Mouse (Mus musculus) kidney, embryonic 16.5 days (tissue): ENCODE results near the gene Tgfbr3. TPM values are rescaled to one million over a fixed set of nuclear protein-coding genes. Genes with fewer than 3 reads are reported as not detected.
A peak's percentile ranks its signal among the peaks of the same experiment; 100 is the strongest.

Experiments used
- ATAC-seq: fragments of 200-750 bp; cut with Nextera tagmentation; 2 replicates; pipeline ENCODE4 v1.8.0; 2017; ENCODE audit warnings: moderate TSS enrichment; ENCODE audit not compliant: low FRiP score, low TSS enrichment
- H3K27ac ChIP-seq: fragments of 300-500 bp; sonication (generic); 2 replicates; pipeline ENCODE4 v1.5.1; 2014; ENCODE audit warnings: low read length
- H3K27me3 ChIP-seq: fragments of 300-500 bp; sonication (generic); 2 replicates; pipeline ENCODE4 v1.6.1; 2014; ENCODE audit warnings: low read length, control low read depth, mixed read lengths; ENCODE audit not compliant: insufficient read depth
- H3K36me3 ChIP-seq: fragments of 300-500 bp; sonication (generic); 2 replicates; pipeline ENCODE4 v1.6.1; 2014; ENCODE audit warnings: low read length, control low read depth, mixed read lengths; ENCODE audit not compliant: insufficient read depth
- H3K4me1 ChIP-seq: fragments of 300-500 bp; sonication (generic); 2 replicates; pipeline ENCODE4 v1.6.1; 2014; ENCODE audit warnings: low read length, control low read depth, mixed read lengths; ENCODE audit not compliant: insufficient read depth
- H3K4me2 ChIP-seq: fragments of 300-500 bp; sonication (generic); replicated peaks from 2 replicates; pipeline ENCODE4 v1.6.1; 2014; ENCODE audit warnings: low read depth, low read length
- H3K4me3 ChIP-seq: fragments of 300-500 bp; sonication (generic); 2 replicates; pipeline ENCODE4 v1.5.1; 2014; ENCODE audit warnings: mild to moderate bottlenecking, low read length
- H3K9ac ChIP-seq: fragments of 300-500 bp; sonication (generic); replicated peaks from 2 replicates; pipeline ENCODE4 v1.6.1; 2014; ENCODE audit warnings: low read length
- H3K9me3 ChIP-seq: fragments of 300-500 bp; sonication (generic); 2 replicates; pipeline ENCODE4 v1.6.1; 2016; ENCODE audit warnings: low read length, control low read depth
- WGBS: fragments of 180-500 bp; shearing (Covaris S2); extraction: QIAGEN DNeasy Blood & Tissue Kit; methylation state at CpG from one replicate; pipeline ENCODE4 v1.1.7; 2014; 5-methylcytosine and 5-hydroxymethylcytosine counted together
- polyA plus RNA-seq: library from polyadenylated mRNA; unstranded; fragments of >200 nt; fragmentation: Nextera tagmentation; extraction: Ambion mirVana; gene quantifications from 2 replicates; pipeline ENCODE4 v1.2.1, GENCODE M21; 2015

Tgfbr3 gene
- 17.3 and 18.6 TPM in 2 replicates for polyA plus RNA-seq

- Histone ChIP-seq H3K4me2 (peak within 1 kb of the TSS; percentile 94), H3K27me3 (no peaks in the 10 kb centered on the region; the same call in 1 of the 2 replicates), H3K27ac (peak within 1 kb of the TSS; percentile 92), H3K36me3 (no peaks in the 10 kb centered on the region), H3K9me3 (no peaks in the 10 kb centered on the region), H3K4me3 (peak within 1 kb of the TSS; percentile 83), H3K4me1 (peaks cover 12% of the 10 kb centered on the region; the same call in 1 of the 2 replicates), H3K9ac (peak within 1 kb of the TSS; percentile 90)
- WGBS: under 1% methylated on average over 51 of the region's 54 CpGs
- peak; percentile 97 for ATAC-seq
Measured at GRCm38 (mm10) chr5:107289234-107289764, at the start of gene Tgfbr3. Gene Tgfbr3, minus strand, starts transcription at chr5:107289629.

- Histone ChIP-seq H3K27me3 (no peaks in the 10 kb centered on the region), H3K4me1 (no peaks in the 10 kb centered on the region), H3K27ac (no peak within 1 kb of the TSS), H3K9me3 (no peaks in the 10 kb centered on the region), H3K4me2 (no peak within 1 kb of the TSS), H3K4me3 (no peak within 1 kb of the TSS), H3K9ac (no peak within 1 kb of the TSS), H3K36me3 (no peaks in the 10 kb centered on the region)
- no peak for ATAC-seq
- WGBS: 90% methylated on average over 30 of the region's 30 CpGs
Measured at GRCm38 (mm10) chr5:107330916-107331421, 41.5 kb upstream of the Tgfbr3 start, which contains the start of gene Brdt. Gene Brdt, plus strand, starts transcription at chr5:107331159.

GRCm38 (mm10) chr5:107320703-107321102 is 31.3 kb upstream of the Tgfbr3 start:
- Histone ChIP-seq H3K4me2 (no peak overlapping the region), H3K9ac (no peak overlapping the region), H3K9me3 (peaks cover 3% of the 10 kb centered on the region), H3K4me1 (no peaks in the 10 kb centered on the region), H3K4me3 (no peak overlapping the region), H3K27me3 (no peaks in the 10 kb centered on the region), H3K36me3 (no peaks in the 10 kb centered on the region), H3K27ac (no peak overlapping the region)
- no peak for ATAC-seq
- 8% methylated on average over 1 of the region's 1 CpGs for WGBS

GRCm38 (mm10) chr5:107317141-107317540 is 27.7 kb upstream of the Tgfbr3 start:
- peaks cover 3% of the 10 kb centered on the region for H3K9me3 ChIP-seq
- no peak overlapping the region for H3K4me3 ChIP-seq
- WGBS: 93% methylated on average over 7 of the region's 7 CpGs
- no peak overlapping the region for H3K9ac ChIP-seq
- H3K4me2 ChIP-seq: no peak overlapping the region
- H3K27ac ChIP-seq: no peak overlapping the region
- H3K4me1 ChIP-seq: no peaks in the 10 kb centered on the region
- H3K27me3 ChIP-seq: no peaks in the 10 kb centered on the region
- H3K36me3 ChIP-seq: no peaks in the 10 kb centered on the region
- no peak for ATAC-seq

- Histone ChIP-seq H3K9me3 (no peaks in the 10 kb centered on the region), H3K4me1 (peaks cover 8% of the 10 kb centered on the region), H3K36me3 (no peaks in the 10 kb centered on the region), H3K27me3 (no peaks in the 10 kb centered on the region), H3K4me2 (no peak overlapping the region), H3K27ac (no peak overlapping the region), H3K4me3 (no peak overlapping the region), H3K9ac (no peak overlapping the region)
- ATAC-seq: no peak
- 74% methylated on average over 4 of the region's 4 CpGs for WGBS
Measured at GRCm38 (mm10) chr5:107307432-107307831, 18.0 kb upstream of the Tgfbr3 start.

GRCm38 (mm10) chr5:107304117-107304825 is 14.8 kb upstream of the Tgfbr3 start:
- Histone ChIP-seq H3K4me1 (peaks cover 8% of the 10 kb centered on the region), H3K9me3 (no peaks in the 10 kb centered on the region), H3K36me3 (no peaks in the 10 kb centered on the region), H3K4me2 (no peak overlapping the region), H3K9ac (no peak overlapping the region), H3K4me3 (no peak overlapping the region), H3K27ac (no peak overlapping the region), H3K27me3 (no peaks in the 10 kb centered on the region)
- ATAC-seq: no peak
- WGBS: 52% methylated on average over 13 of the region's 13 CpGs

- H3K27me3 ChIP-seq: no peaks in the 10 kb centered on the region
- 31% methylated on average over 11 of the region's 11 CpGs for WGBS
- H3K27ac ChIP-seq: no peak overlapping the region
- H3K4me3 ChIP-seq: no peak overlapping the region
- peaks cover 8% of the 10 kb centered on the region for H3K4me1 ChIP-seq
- no peaks in the 10 kb centered on the region for H3K9me3 ChIP-seq
- H3K4me2 ChIP-seq: peak overlapping the region; percentile 10; the same call in 1 of the 2 replicates
- ATAC-seq: peak; percentile 84; the same call in 1 of the 2 replicates
- no peaks in the 10 kb centered on the region for H3K36me3 ChIP-seq
- H3K9ac ChIP-seq: no peak overlapping the region
Measured at GRCm38 (mm10) chr5:107303350-107303861, 14.0 kb upstream of the Tgfbr3 start.

GRCm38 (mm10) chr5:107298854-107299253 is 9.4 kb upstream of the Tgfbr3 start:
- Histone ChIP-seq H3K4me2 (no peak overlapping the region), H3K9ac (no peak overlapping the region), H3K9me3 (no peaks in the 10 kb centered on the region), H3K27ac (no peak overlapping the region), H3K27me3 (no peaks in the 10 kb centered on the region), H3K4me1 (peaks cover 17% of the 10 kb centered on the region), H3K4me3 (no peak overlapping the region), H3K36me3 (no peaks in the 10 kb centered on the region)
- no peak for ATAC-seq
- 78% methylated on average over 11 of the region's 11 CpGs for WGBS

- H3K4me1 ChIP-seq: peaks cover 9% of the 10 kb centered on the region; the same call in 1 of the 2 replicates
- H3K4me2 ChIP-seq: no peak overlapping the region
- no peaks in the 10 kb centered on the region for H3K36me3 ChIP-seq
- no peak overlapping the region for H3K27ac ChIP-seq
- no peak for ATAC-seq
- no peaks in the 10 kb centered on the region for H3K9me3 ChIP-seq
- H3K9ac ChIP-seq: no peak overlapping the region
- H3K4me3 ChIP-seq: no peak overlapping the region
- H3K27me3 ChIP-seq: no peaks in the 10 kb centered on the region; the same call in 1 of the 2 replicates
- WGBS: 35% methylated on average over 9 of the region's 9 CpGs
Measured at GRCm38 (mm10) chr5:107296512-107297322, 7.3 kb upstream of the Tgfbr3 start.
